Mouse (Mus musculus) MEL (cell line): Measurements from ENCODE around the gene Yeats2. TPM values are rescaled to one million over a fixed set of nuclear protein-coding genes. Genes with fewer than 3 reads are reported as not detected.

Experiments used
- DNase-seq: peaks from one replicate; pipeline ENCODE4 v3.0.0; 2011; ENCODE audit warnings: low read depth, low spot score
- H3K27ac ChIP-seq: 2 replicates; pipeline ENCODE4 v1.5.1; 2012; ENCODE audit warnings: low read depth, mild to moderate bottlenecking, control low read depth, low read length, moderate library complexity; ENCODE audit not compliant: control insufficient read depth
- H3K27me3 ChIP-seq, 2 experiments: fragments of 150-350 bp in 1 of 2; sonication (generic) in 1 of 2; 2 replicates each; pipeline ENCODE4 v1.6.1; 2012; ENCODE audit warnings: low read length in 2 of 2, mild to moderate bottlenecking in 2 of 2, improper control_type of control experiment in 1 of 2, moderate library complexity in 1 of 2; ENCODE audit not compliant: insufficient read depth in 2 of 2, control insufficient read depth in 1 of 2
- H3K36me3 ChIP-seq, 2 experiments: 2 replicates each; pipeline ENCODE4 v1.6.1; 2012 to 2014; ENCODE audit warnings: low read length in 2 of 2, improper control_type of control experiment in 1 of 2, inconsistent platforms in 1 of 2, mild to moderate bottlenecking in 1 of 2; ENCODE audit not compliant: insufficient read depth in 2 of 2, control insufficient read depth in 1 of 2
- H3K4me1 ChIP-seq, 2 experiments: fragments of 150-350 bp in 1 of 2; sonication (generic) in 1 of 2; 2 replicates each; pipeline ENCODE4 v1.6.1; 2012; ENCODE audit warnings: low read length in 2 of 2, improper control_type of control experiment in 1 of 2, mild to moderate bottlenecking in 1 of 2; ENCODE audit not compliant: insufficient read depth in 2 of 2, control insufficient read depth in 1 of 2
- H3K4me3 ChIP-seq, 2 experiments: fragments of 150-350 bp in 1 of 2; sonication (generic) in 1 of 2; 2 replicates each; pipeline ENCODE4 v1.5.1; 2012; ENCODE audit warnings: low read depth in 2 of 2, low read length in 2 of 2, mild to moderate bottlenecking in 2 of 2, moderate library complexity in 2 of 2, control low read depth in 1 of 2, improper control_type of control experiment in 1 of 2; ENCODE audit not compliant: control insufficient read depth in 1 of 2, insufficient read depth in 1 of 2
- H3K79me2 ChIP-seq: 2 replicates; pipeline ENCODE4 v1.6.1; 2012; ENCODE audit warnings: mild to moderate bottlenecking, low read length, moderate library complexity; ENCODE audit not compliant: control insufficient read depth, poor library complexity, insufficient read depth
- H3K9ac ChIP-seq: 2 replicates; pipeline ENCODE4 v1.6.1; 2012; ENCODE audit warnings: low read depth, mild to moderate bottlenecking, control low read depth, low read length, moderate library complexity; ENCODE audit not compliant: control insufficient read depth, poor library complexity, severe bottlenecking
- H3K9me3 ChIP-seq: fragments of 150-350 bp; sonication (generic); replicated peaks from 2 replicates; pipeline ENCODE4 v1.6.1; 2012; ENCODE audit warnings: mild to moderate bottlenecking, low read length, improper control_type of control experiment, moderate library complexity; ENCODE audit not compliant: insufficient read depth
- BHLHE40 ChIP-seq: IDR thresholded peaks from 2 replicates; pipeline ENCODE4 v1.6.1; 2012; ENCODE audit warnings: low read depth, mild to moderate bottlenecking, inconsistent platforms, low read length, improper control_type of control experiment, borderline replicate concordance
- E2F4 ChIP-seq: IDR thresholded peaks from 2 replicates; pipeline ENCODE4 v1.6.1; 2011; ENCODE audit warnings: low read depth, low read length, improper control_type of control experiment, borderline replicate concordance
- GABPA ChIP-seq: IDR thresholded peaks from 2 replicates; pipeline ENCODE4 v1.6.1; 2012; ENCODE audit warnings: low read depth, mild to moderate bottlenecking, inconsistent platforms, low read length, improper control_type of control experiment, moderate library complexity
- HCFC1 ChIP-seq: IDR thresholded peaks from 2 replicates; pipeline ENCODE4 v1.6.1; 2012; ENCODE audit warnings: low read depth, mild to moderate bottlenecking, inconsistent platforms, low read length, improper control_type of control experiment, moderate library complexity
- JUND ChIP-seq: IDR thresholded peaks from 2 replicates; pipeline ENCODE4 v1.6.1; 2011; ENCODE audit warnings: low read depth, mild to moderate bottlenecking, improper control_type of control experiment, low read length
- MAFK ChIP-seq: IDR thresholded peaks from 2 replicates; pipeline ENCODE4 v1.6.1; 2011; ENCODE audit warnings: low read depth, mild to moderate bottlenecking, low read length, improper control_type of control experiment, borderline replicate concordance
- MAX ChIP-seq: IDR thresholded peaks from 2 replicates; pipeline ENCODE4 v1.6.1; 2011; ENCODE audit warnings: low read length, improper control_type of control experiment
- MEF2A ChIP-seq: IDR thresholded peaks from 2 replicates; pipeline ENCODE4 v1.6.1; 2014; ENCODE audit warnings: low read depth, mild to moderate bottlenecking, inconsistent platforms, low read length, improper control_type of control experiment; ENCODE audit not compliant: poor library complexity, insufficient replicate concordance, severe bottlenecking; ENCODE audit errors: extremely low read depth
- MXI1 ChIP-seq: IDR thresholded peaks from 2 replicates; pipeline ENCODE4 v1.6.1; 2011; ENCODE audit warnings: mild to moderate bottlenecking, low read depth, low read length, improper control_type of control experiment
- POLR2AphosphoS5 ChIP-seq: IDR thresholded peaks from 2 replicates; pipeline ENCODE4 v1.6.1; 2012; ENCODE audit warnings: low read depth, borderline replicate concordance, mild to moderate bottlenecking, inconsistent platforms, low read length, moderate library complexity, mixed read lengths
- RAD21 ChIP-seq: IDR thresholded peaks from 2 replicates; pipeline ENCODE4 v1.6.1; 2011; ENCODE audit warnings: mild to moderate bottlenecking, low read depth, low read length, improper control_type of control experiment
- SIN3A ChIP-seq: IDR thresholded peaks from 2 replicates; pipeline ENCODE4 v1.6.1; 2012; ENCODE audit warnings: low read length, improper control_type of control experiment, inconsistent platforms
- SMC3 ChIP-seq: IDR thresholded peaks from 2 replicates; pipeline ENCODE4 v1.6.1; 2011; ENCODE audit warnings: low read depth, low read length, improper control_type of control experiment
- TCF12 ChIP-seq: IDR thresholded peaks from 2 replicates; pipeline ENCODE4 v1.6.1; 2014; ENCODE audit warnings: low read depth, mild to moderate bottlenecking, inconsistent platforms, low read length, improper control_type of control experiment, moderate library complexity
- USF1 ChIP-seq: IDR thresholded peaks from 2 replicates; pipeline ENCODE4 v1.6.1; 2014; ENCODE audit warnings: low read depth, mild to moderate bottlenecking, inconsistent platforms, low read length, improper control_type of control experiment, moderate library complexity
- ZC3H11A ChIP-seq: IDR thresholded peaks from 2 replicates; pipeline ENCODE4 v1.6.1; 2012; ENCODE audit warnings: low read depth, mild to moderate bottlenecking, inconsistent platforms, low read length, improper control_type of control experiment
- ZNF384 ChIP-seq: IDR thresholded peaks from 2 replicates; pipeline ENCODE4 v1.6.1; 2012; ENCODE audit warnings: low read depth, mild to moderate bottlenecking, inconsistent platforms, low read length, improper control_type of control experiment
- polyA plus RNA-seq, 2 experiments: library from polyadenylated mRNA; stranded (reverse) in 1 of 2; unstranded in 1 of 2; fragments of >175 nt in 1 of 2; fragments of >200 nt in 1 of 2; gene quantifications; 2 replicates each; pipeline versions ENCODE4 v1.2.1 to v1.2.4; 2012; ENCODE audit warnings: low replicate concordance in 2 of 2, low read depth in 1 of 2; ENCODE audit not compliant: insufficient read length in 2 of 2, insufficient read depth in 1 of 2, missing spikeins in 1 of 2
- total RNA-seq: library from RNA; depleted of rRNA; stranded (reverse); fragments of 300-350 nt; gene quantifications from 2 replicates; pipeline ENCODE4 v1.2.3, GENCODE M21; 2012

Yeats2 gene
- total and polyA plus RNA-seq, 3 experiments = 12.7 to 23.2 TPM; not detected in 1

- no peaks in the 10 kb centered on the region for H3K9me3 ChIP-seq
- H3K27me3 ChIP-seq = no peaks in the 10 kb centered on the region
- peaks cover 0 to 3% of the 10 kb centered on the region in 2 experiments; a peak in 2 of 4 replicates for H3K36me3 ChIP-seq
- TF ChIP-seq JUND (no peak), MEF2A (no peak), MAFK (no peak), SMC3 (no peak), ZC3H11A (no peak), HCFC1 (no peak), BHLHE40 (no peak), RAD21 (no peak)
- no peak overlapping the region for H3K27ac ChIP-seq
- H3K4me3 ChIP-seq = no peak overlapping the region
- no peak for DNase-seq
- no peaks in the 10 kb centered on the region for H3K4me1 ChIP-seq
- H3K79me2 ChIP-seq = no peaks in the 10 kb centered on the region
- no peak overlapping the region for H3K9ac ChIP-seq
These were observed 81.9 kb downstream of the Yeats2 start for GRCm38 (mm10) chr16:20222726-20223125.

GRCm38 (mm10) chr16:20226676-20227075, 85.8 kb downstream of the Yeats2 start:
- DNase-seq = no peak
- Histone ChIP-seq H3K27me3 (no peaks in the 10 kb centered on the region), H3K36me3 (peaks cover 0 to 3% of the 10 kb centered on the region in 2 experiments; a peak in 2 of 4 replicates), H3K9ac (no peak overlapping the region), H3K4me3 (no peak overlapping the region), H3K9me3 (no peaks in the 10 kb centered on the region), H3K79me2 (no peaks in the 10 kb centered on the region), H3K27ac (no peak overlapping the region), H3K4me1 (no peaks in the 10 kb centered on the region)
- no peak for TF ChIP-seq E2F4
- TF ChIP-seq POLR2AphosphoS5 = no peak
- no peak for TF ChIP-seq GABPA
- TF ChIP-seq USF1 = no peak
- no peak for TF ChIP-seq SIN3A
- TF ChIP-seq BHLHE40 = no peak
- no peak for TF ChIP-seq MXI1
- TF ChIP-seq MAX = no peak
- no peak for TF ChIP-seq MAFK
- TF ChIP-seq TCF12 = no peak
- no peak for TF ChIP-seq ZNF384
